Mouse (Mus musculus) adrenal gland (tissue): ENCODE data around the gene Tubgcp5.

Source experiments
- intact Hi-C: fragments of 180-260 bp; cut with DNase I; formaldehyde crosslinking; loops from one replicate; pipeline ENCODE4 v1.15.1; 2025

Gene Tubgcp5

DNA sequence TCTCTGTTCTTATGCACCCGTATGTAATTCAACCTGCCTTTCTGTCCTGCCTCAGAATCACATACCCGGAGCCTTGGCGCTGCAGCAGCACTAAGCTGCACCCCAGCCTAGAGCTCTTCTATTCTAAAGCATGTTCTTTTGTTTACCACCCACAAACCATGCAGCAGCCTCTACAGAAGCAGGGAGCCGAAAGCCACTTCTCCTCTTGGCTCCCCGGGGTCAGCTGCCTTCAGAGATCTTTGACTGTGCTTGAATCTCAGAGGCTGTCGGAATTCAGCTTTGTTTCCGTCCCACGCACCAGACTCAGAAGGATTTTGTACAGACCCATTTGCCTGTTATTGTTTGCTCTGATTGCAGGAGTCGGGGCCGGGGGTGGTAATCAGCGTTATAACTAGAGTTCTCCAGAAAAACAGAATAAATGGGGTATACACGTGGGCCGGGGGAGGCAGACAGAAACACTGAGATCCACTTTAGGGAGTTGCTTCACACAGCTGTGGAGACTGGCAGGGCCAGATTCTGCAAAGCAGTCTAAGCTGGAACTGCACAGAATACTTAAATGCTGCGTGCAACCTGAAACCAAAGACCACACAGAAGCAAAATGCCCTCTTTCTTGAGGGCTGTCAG lies 56.1 kb downstream of the Tubgcp5 start:
- intact Hi-C loops, result no loop called here

DNA sequence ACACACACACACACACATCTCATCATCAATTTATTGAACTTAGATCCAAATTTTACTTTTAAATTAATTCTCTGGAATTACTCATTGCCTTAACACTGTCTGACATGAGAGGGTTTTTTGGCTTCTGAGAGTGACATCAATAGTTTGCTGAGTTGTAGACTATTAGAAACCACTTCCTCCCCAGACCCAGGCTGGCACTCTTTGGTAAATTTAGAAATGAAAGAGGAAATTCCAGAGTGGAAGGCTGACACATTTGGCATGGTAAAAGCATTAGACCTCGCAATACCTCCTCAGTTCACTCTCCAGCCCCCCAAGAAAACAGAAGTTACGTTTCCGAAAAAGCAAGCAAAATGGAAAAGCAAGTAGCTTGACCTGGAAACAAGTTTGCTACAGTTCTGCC lies 58.8 kb downstream of the Tubgcp5 start:
- intact Hi-C loops, result no loop called here

DNA sequence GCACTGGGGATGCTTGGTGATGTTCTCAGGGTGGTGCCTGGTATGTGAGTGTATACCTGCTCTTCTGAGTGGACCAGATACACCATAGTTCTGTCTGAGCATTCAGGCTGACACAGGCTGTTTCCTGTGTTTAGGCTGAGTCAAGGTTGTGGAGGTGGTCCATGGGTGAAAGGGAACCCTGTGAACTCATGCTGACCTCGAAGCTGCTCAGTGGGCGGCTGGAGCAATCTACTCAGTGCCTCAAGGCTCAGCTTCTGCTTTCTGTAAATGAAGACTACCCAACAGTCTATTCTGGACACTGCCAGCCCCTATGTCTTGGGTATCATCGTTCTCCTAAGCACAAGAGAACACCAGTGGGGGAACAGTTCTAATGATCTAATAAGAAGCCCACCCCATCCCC lies 61.6 kb downstream of the Tubgcp5 start:
- intact Hi-C loops, result no loop called here

DNA sequence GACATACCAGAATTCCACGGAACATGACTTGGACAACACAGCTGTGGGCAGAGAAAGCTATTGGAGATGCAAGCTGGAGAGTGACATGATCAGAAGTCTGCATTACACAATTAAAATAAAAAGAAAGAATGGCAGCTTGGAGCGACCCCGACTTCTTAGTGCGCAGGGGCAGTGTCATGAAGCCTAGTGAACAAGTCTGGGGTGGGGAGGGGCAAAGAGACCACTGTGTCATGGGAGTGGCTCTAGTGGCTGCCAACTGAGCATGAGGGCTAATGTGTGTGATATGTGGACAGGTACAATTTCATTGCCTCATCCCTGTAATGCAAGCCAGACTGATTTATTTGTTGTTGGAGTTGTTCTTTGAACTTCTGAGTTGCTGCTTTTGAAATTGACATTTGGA lies 62.8 kb downstream of the Tubgcp5 start:
- intact Hi-C loops, result no loop called here

DNA sequence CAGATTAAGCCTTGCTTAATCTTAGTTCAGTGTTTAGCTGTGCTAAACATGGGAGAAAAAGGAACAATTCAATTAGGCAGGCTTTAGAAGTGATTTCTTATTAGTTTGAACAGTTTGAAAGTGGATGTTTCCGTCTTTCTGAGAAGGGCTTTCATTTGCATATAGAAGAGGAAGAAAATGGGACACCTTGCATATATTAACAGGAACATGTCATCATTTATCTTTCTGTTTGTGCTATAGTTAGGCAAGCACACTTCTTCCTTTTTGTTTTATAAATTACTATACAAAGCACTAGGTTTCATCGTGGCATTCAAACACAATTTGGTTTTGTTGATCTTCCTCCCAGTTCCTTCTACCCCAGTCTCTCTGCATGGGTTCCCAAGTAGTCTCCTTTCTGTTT lies 63.8 kb downstream of the Tubgcp5 start:
- intact Hi-C loops, result no loop called here

DNA sequence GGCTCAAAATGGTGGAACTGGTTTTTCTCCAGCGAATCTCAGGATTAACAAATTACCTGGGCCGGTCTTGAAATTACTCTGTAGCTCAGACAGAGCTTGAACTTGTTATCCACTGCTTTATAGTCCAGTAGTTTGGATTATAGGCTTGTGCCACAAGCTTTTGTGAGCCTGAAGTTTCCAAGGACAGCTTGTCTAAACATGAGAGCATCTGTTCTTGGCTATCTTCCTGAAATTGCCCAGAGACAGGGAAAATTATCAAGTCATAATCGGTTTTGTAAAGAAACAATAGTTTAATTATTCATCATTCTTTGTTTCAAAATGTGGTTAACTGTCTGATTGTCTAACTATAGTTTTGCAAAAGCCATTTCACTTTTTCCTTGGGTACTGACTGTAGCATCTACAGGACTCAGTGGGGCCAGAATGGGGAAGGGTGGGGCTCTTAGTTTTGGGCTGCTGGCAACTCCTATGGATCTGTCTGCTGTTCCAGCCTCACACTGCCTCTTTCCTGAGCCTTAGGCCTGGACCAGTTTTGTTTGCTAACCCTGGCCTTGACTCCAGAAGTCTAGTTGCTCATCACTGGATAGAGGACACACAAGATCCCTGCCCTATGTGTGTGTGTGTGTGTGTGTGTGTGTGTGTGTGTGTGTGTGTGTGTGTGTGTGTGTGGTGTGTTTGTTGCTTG lies 65.0 kb downstream of the Tubgcp5 start:
- intact Hi-C loops, result no loop called here

DNA sequence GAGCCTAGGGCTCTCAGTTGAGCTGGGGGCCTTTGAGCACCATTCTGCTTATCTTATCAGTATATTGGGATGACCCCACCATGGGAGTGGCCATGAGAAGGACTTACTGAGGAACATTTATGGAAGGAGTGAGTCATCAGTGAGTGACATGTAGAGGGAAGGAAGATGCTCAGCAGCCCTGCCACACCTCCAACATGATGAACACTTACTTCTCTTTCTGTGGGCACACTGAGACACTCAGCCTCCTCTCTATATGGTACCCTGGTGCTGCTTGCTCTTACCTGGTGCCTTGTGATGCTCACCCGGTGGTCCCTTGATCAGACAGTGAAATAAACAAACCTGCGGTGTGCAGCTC lies 65.5 kb downstream of the Tubgcp5 start:
- intact Hi-C loops, result no loop called here

DNA sequence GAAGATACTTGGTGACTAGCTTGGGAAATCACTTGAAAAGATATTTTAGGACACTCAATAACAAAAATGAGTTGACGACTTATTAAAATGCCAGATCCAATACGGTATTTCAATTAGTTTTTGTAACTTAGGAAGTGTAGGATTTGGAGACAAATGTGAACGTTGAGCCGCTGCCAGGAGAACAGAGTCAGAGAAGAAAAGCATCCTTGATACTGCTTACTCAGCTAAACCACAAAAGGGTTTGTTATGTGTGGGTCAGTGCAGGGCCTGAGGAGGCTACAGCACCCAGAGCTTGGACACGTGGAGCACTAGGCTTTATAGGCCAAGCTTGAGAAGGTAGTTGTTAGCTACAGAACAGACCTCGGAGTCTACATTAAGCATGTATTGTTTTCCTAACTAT lies 66.0 kb downstream of the Tubgcp5 start:
- intact Hi-C loops, result no loop called here

DNA sequence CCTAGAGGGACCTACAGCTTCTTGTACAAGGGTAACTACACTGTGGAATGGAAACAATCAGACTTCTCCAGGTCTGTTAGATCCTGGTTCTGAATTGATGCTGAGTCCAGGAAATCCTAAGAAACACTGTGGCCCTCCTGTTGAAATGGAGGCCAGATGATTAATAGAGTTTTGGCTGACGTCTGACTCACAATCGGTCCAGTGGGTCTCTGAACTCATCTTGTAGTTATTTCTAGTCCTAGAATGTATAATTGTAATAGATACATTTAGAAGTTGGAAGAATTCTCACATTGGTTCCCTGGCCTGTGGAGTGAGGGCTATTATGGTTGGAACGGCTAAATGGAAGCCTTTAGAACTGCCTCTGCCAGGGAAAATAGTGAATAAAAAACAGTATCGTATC lies 67.2 kb downstream of the Tubgcp5 start:
- intact Hi-C loops, result no loop called here

DNA sequence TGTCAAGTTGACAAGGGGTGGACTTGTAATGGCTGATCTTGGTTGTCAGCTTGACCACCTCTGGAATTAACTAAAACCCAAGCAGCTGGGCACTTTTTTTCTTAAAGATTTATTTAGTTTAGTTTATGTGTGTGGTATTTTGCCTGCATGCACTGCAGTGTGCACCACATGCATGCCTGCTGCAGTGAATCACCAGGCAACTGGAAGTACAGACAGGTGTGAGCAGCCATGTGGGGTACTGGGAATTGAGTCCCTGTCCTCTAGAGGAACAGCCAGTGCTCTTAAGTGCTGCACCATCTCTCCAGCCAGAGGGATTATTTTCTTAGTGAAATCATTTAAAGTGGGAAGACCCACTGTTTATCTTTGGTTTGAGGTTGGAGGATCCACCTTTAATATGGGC lies 71.1 kb downstream of the Tubgcp5 start:
- intact Hi-C loops, result no loop called here

DNA sequence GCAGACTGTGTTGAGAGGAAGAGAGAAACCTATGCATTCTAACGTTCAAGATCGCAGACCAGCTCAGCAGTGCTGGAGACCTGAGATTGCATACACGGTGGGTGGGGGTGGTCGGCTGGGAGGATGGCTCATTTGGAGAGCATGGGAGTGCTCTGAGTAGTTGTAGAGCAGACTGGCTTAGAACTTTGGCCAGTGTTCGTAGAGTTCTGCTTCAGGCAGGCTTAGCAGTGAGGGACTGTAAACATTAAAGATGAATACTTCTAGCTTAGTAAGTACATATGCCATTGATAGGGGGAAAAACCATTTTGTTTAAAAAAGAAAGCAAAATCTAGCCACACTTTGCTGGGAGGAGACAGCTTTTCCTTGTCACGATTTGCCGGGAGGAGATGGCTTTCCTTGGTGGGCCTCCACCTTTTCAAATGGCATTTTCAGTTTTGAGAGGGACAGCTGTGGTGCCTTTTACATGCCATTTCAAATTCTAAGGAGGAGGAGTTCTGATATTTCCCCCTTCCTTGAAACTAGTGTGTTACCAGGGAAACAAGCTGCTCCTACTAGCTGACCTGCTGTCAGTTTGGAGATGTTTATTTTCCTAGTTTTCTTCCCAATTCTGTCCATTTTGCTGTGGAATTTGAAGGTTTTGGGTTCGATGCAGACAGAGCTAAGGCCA lies 71.9 kb downstream of the Tubgcp5 start:
- intact Hi-C loops, result no loop called here

DNA sequence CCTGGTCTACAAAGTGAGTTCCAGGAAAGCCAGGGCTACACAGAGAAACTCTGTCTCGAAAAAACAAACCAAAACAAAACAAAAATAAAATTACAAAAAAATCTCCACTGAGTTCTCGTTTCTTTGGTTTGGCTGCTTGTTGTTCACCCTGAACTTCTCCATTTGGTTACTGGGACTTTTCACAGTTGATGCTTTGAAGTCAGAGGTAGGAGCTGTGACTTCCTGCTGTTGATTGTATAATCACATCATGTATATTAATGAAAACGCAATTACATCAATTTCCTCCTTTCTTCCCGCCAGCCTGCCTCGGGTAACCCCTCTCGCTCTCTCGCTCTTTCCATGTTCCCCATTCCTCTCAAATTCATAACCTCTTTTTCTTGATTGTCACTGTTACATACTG lies 74.3 kb downstream of the Tubgcp5 start:
- intact Hi-C loops, result no loop called here

DNA sequence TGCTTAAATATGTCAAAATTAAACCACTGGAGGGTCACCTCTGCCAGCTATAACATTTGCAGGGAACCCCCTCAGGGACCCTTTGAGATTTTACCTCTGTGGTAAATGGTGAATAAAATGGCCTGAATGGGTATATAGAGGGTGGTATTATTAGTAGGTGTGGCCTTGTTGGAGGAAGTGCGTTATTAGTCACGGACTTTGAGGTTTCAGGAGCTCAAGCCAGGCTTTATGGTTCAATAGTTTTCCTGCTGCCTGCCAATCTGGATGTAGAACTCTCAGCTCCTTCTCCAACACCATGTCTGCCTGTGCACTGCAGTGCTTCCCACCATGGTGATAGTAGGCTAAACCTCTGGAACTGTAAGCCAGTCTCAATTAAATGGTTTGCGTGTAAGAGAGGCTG lies 75.3 kb downstream of the Tubgcp5 start:
- intact Hi-C loops, result no loop called here

DNA sequence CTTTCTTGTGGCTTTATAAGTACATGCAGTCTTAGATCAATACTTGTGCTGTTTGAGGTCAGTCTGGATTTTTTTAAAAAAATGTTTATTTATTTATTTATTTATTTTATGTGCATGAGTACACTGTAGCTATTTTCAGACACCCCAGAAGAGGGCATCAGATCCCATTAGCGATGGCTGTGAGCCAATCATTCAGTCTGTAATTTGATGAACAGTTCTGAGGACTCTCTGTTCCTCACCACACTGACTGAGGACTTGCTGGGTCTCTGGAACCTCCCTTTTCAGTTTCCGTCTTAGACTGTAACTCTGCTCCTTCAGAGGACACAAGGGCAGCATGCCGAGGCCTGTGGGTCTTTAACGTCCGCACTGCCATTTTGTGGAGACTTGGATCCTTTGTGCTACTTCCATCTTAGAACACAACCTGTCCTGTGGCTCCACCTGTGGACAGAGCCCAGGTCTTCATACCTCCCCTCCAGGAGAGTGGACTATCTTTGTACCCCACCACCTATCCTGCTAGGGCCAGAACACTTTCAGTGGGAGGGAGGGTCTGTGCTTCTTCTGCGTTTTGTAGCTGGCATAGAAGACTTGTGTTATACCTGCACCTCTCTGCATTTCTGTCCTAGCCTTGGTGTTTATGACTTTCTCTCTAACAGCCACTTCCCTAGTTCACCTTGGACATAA lies 76.5 kb downstream of the Tubgcp5 start:
- intact Hi-C loops, result no loop called here

DNA sequence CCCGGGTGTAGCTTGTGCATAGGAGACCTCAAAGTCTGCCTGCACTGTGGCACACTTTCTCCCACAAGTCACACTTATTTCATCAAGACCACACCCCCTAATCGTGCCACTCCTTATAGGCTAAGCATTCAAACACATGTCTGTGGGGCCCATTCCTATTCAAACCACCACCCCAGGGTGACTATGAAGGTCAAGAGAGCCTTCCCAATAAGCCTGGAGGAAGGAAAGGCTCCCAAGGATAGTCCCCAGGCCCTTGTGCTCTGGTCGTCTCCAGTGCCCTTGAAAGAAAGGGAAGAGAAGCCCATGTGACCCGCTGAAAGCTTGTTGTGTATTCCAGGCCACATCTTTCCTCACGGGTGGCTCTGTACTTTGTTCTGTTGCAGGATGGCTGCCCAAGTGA lies 77.5 kb downstream of the Tubgcp5 start:
- intact Hi-C loops, result no loop called here

DNA sequence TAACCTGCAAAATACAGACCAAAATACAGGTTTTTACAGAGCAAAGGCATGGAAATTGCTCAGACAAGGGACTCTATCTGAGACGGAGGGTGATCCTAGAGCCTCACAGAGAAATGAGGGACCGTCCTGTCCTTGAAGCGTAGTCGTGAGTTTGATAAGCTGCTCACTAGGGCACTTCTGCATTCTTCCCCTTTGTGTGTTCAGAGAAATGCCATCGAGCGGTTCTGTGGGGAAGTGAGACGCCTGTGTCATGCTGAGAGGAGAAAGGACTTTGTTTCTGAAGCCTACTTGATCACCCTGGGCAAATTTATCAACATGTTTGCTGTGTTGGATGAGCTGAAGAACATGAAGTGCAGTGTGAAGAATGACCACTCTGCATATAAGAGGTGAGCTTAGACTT lies 80.7 kb downstream of the Tubgcp5 start:
- intact Hi-C loops, result no loop called here

DNA sequence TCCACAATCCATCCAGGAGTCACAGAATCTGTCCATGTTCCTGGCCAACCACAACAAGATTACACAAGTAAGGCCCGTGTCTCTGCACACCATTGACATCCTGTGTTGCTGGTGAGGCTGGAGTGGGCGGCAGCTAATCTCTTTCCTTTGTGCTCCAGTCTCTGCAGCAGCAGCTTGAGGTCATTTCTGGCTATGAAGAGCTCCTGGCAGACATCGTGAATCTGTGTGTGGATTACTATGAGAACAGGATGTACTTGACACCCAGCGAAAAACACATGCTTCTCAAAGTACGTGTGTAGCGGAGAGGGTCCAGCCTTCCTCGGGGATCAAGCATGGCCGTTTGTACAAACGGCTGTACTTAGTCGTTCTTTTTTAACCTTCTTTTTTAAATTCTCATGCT lies 83.8 kb downstream of the Tubgcp5 start:
- intact Hi-C loops, result no loop called here

DNA sequence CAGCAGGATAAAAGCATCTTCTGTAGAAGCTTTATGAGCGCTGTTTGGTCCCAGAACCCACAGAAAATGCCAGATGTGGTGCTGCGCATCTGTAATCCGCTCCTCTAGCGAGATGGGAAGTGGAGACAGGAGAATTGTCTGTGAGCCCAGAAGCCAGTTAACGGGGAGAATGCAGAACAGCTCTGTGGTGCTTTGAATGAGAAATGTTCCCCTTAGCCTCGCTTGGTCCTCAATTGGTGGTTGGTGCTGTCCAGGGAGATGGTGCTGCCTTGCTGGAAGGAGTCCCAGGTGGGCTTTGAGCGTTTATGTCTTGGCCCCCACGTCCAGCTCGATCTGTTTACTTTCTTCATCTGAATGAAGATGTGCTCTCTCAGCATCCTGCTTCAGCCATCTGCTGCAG lies 86.9 kb downstream of the Tubgcp5 start:
- intact Hi-C loops, result no loop called here
